Mouse (Mus musculus) limb, embryonic 12.5 days (tissue): Measurements from ENCODE around the gene Plppr1. TPM values are rescaled to one million over a fixed set of nuclear protein-coding genes. Genes with fewer than 3 reads are reported as not detected.

ENCODE experiments used
- ATAC-seq: fragments of 200-750 bp; cut with Nextera tagmentation; 2 replicates; pipeline ENCODE4 v1.8.0; 2017; ENCODE audit warnings: low read depth, moderate TSS enrichment; ENCODE audit not compliant: insufficient number of reproducible peaks, insufficient read depth, low FRiP score, low TSS enrichment
- H3K27ac ChIP-seq: fragments of 300-500 bp; sonication (generic); 2 replicates; pipeline ENCODE4 v1.5.1; 2016; ENCODE audit warnings: mild to moderate bottlenecking, moderate library complexity
- H3K27me3 ChIP-seq: fragments of 300-500 bp; sonication (generic); 2 replicates; pipeline ENCODE4 v1.6.1; 2016; ENCODE audit warnings: mild to moderate bottlenecking, moderate library complexity
- H3K36me3 ChIP-seq: fragments of 300-500 bp; sonication (generic); 2 replicates; pipeline ENCODE4 v1.6.1; 2016; ENCODE audit warnings: mild to moderate bottlenecking, moderate library complexity
- H3K4me1 ChIP-seq: fragments of 300-500 bp; sonication (generic); replicated peaks from 2 replicates; pipeline ENCODE4 v1.6.1; 2016
- H3K4me2 ChIP-seq: fragments of 300-500 bp; sonication (generic); 2 replicates; pipeline ENCODE4 v1.6.1; 2016; ENCODE audit warnings: mild to moderate bottlenecking, moderate library complexity
- H3K4me3 ChIP-seq: fragments of 300-500 bp; sonication (generic); replicated peaks from 2 replicates; pipeline ENCODE4 v1.5.1; 2016; ENCODE audit warnings: mild to moderate bottlenecking
- H3K9ac ChIP-seq: fragments of 300-500 bp; sonication (generic); replicated peaks from 2 replicates; pipeline ENCODE4 v1.6.1; 2016; ENCODE audit warnings: mild to moderate bottlenecking, moderate library complexity
- H3K9me3 ChIP-seq: fragments of 300-500 bp; sonication (generic); 2 replicates; pipeline ENCODE4 v1.6.1; 2016; ENCODE audit warnings: mild to moderate bottlenecking, moderate library complexity
- WGBS: fragments of 180-500 bp; shearing (Covaris S2); methylation state at CpG from one replicate; pipeline ENCODE4 v1.1.7; 2016; 5-methylcytosine and 5-hydroxymethylcytosine counted together
- polyA plus RNA-seq: library from polyadenylated mRNA; unstranded; fragments of >200 nt; fragmentation: Nextera tagmentation; extraction: Ambion mirVana; gene quantifications from 2 replicates; pipeline ENCODE4 v1.2.1, GENCODE M21; 2016

The Plppr1 gene
- polyA plus RNA-seq, 1 experiment from 2014 or later: 2.1 TPM

GRCm38 (mm10) chr4:49072886-49073285 lies 13.8 kb downstream of the Plppr1 start:
- Histone ChIP-seq H3K4me1 (no peaks in the 10 kb centered on the region), H3K9me3 (no peaks in the 10 kb centered on the region), H3K4me2 (no peak overlapping the region), H3K9ac (no peak overlapping the region), H3K36me3 (no peaks in the 10 kb centered on the region), H3K27me3 (no peaks in the 10 kb centered on the region), H3K27ac (no peak overlapping the region), H3K4me3 (no peak overlapping the region)
- ATAC-seq: no peak
- 87% methylated on average over 4 of the region's 4 CpGs for WGBS

GRCm38 (mm10) chr4:49075881-49076280 lies 16.8 kb downstream of the Plppr1 start:
- no peaks in the 10 kb centered on the region for H3K9me3 ChIP-seq
- WGBS: 91% methylated on average over 2 of the region's 2 CpGs
- H3K27me3 ChIP-seq: no peaks in the 10 kb centered on the region
- no peak overlapping the region for H3K9ac ChIP-seq
- no peak overlapping the region for H3K4me2 ChIP-seq
- H3K4me3 ChIP-seq: no peak overlapping the region
- no peak overlapping the region for H3K27ac ChIP-seq
- no peaks in the 10 kb centered on the region for H3K4me1 ChIP-seq
- ATAC-seq: no peak
- no peaks in the 10 kb centered on the region for H3K36me3 ChIP-seq

- H3K27ac ChIP-seq: no peak overlapping the region
- H3K4me1 ChIP-seq: no peaks in the 10 kb centered on the region
- ATAC-seq: no peak
- 59% methylated on average over 1 of the region's 1 CpGs for WGBS
- H3K9me3 ChIP-seq: no peaks in the 10 kb centered on the region
- no peak overlapping the region for H3K4me2 ChIP-seq
- no peaks in the 10 kb centered on the region for H3K36me3 ChIP-seq
- no peak overlapping the region for H3K9ac ChIP-seq
- H3K4me3 ChIP-seq: no peak overlapping the region
- H3K27me3 ChIP-seq: no peaks in the 10 kb centered on the region
Measured at GRCm38 (mm10) chr4:49079399-49079798, 20.3 kb downstream of the Plppr1 start.

GRCm38 (mm10) chr4:49088205-49088604 lies 29.1 kb downstream of the Plppr1 start:
- no peak for ATAC-seq

GRCm38 (mm10) chr4:49090461-49090860 lies 31.4 kb downstream of the Plppr1 start:
- 94% methylated on average over 1 of the region's 1 CpGs for WGBS
- Histone ChIP-seq H3K36me3 (no peaks in the 10 kb centered on the region), H3K9me3 (no peaks in the 10 kb centered on the region), H3K27ac (no peak overlapping the region), H3K4me3 (no peak overlapping the region), H3K4me1 (no peaks in the 10 kb centered on the region), H3K27me3 (no peaks in the 10 kb centered on the region), H3K4me2 (no peak overlapping the region), H3K9ac (no peak overlapping the region)
- no peak for ATAC-seq

More at GRCm38 (mm10) chr4:49088205-49088604, 29.1 kb downstream of the Plppr1 start:
- WGBS: 65% methylated on average over 3 of the region's 3 CpGs
- Histone ChIP-seq H3K9me3 (no peaks in the 10 kb centered on the region), H3K4me1 (no peaks in the 10 kb centered on the region), H3K27ac (no peak overlapping the region), H3K36me3 (no peaks in the 10 kb centered on the region), H3K4me2 (no peak overlapping the region), H3K9ac (no peak overlapping the region), H3K27me3 (no peaks in the 10 kb centered on the region), H3K4me3 (no peak overlapping the region)

GRCm38 (mm10) chr4:49099448-49099847 lies 40.4 kb downstream of the Plppr1 start:
- Histone ChIP-seq H3K9me3 (no peaks in the 10 kb centered on the region), H3K27ac (no peak overlapping the region), H3K4me1 (no peaks in the 10 kb centered on the region), H3K4me2 (no peak overlapping the region), H3K27me3 (no peaks in the 10 kb centered on the region), H3K4me3 (no peak overlapping the region), H3K36me3 (no peaks in the 10 kb centered on the region), H3K9ac (no peak overlapping the region)
- WGBS: 82% methylated on average over 2 of the region's 2 CpGs
- no peak for ATAC-seq

GRCm38 (mm10) chr4:49101934-49102768 lies 43.1 kb downstream of the Plppr1 start:
- Histone ChIP-seq H3K27me3 (no peaks in the 10 kb centered on the region), H3K4me3 (no peak overlapping the region), H3K4me1 (no peaks in the 10 kb centered on the region), H3K9ac (no peak overlapping the region), H3K4me2 (no peak overlapping the region), H3K27ac (no peak overlapping the region), H3K36me3 (no peaks in the 10 kb centered on the region), H3K9me3 (no peaks in the 10 kb centered on the region)
- WGBS: 58% methylated on average over 7 of the region's 7 CpGs
- ATAC-seq: no peak

- Histone ChIP-seq H3K36me3 (no peaks in the 10 kb centered on the region), H3K4me1 (no peaks in the 10 kb centered on the region), H3K27me3 (no peaks in the 10 kb centered on the region), H3K9me3 (no peaks in the 10 kb centered on the region), H3K27ac (no peak overlapping the region), H3K9ac (no peak overlapping the region), H3K4me2 (no peak overlapping the region), H3K4me3 (no peak overlapping the region)
- WGBS: 74% methylated on average over 4 of the region's 4 CpGs
- ATAC-seq: no peak
Measured at GRCm38 (mm10) chr4:49102769-49103193, 43.7 kb downstream of the Plppr1 start.

- H3K27me3 ChIP-seq: no peaks in the 10 kb centered on the region
- H3K4me1 ChIP-seq: no peaks in the 10 kb centered on the region
- no peak overlapping the region for H3K4me3 ChIP-seq
- H3K36me3 ChIP-seq: no peaks in the 10 kb centered on the region
- ATAC-seq: no peak
- no peak overlapping the region for H3K4me2 ChIP-seq
- no peak overlapping the region for H3K9ac ChIP-seq
- no peak overlapping the region for H3K27ac ChIP-seq
- no peaks in the 10 kb centered on the region for H3K9me3 ChIP-seq
- 70% methylated on average over 8 of the region's 8 CpGs for WGBS
Measured at GRCm38 (mm10) chr4:49104860-49105259, 45.8 kb downstream of the Plppr1 start.

GRCm38 (mm10) chr4:49107895-49108294 lies 48.8 kb downstream of the Plppr1 start:
- Histone ChIP-seq H3K27me3 (no peaks in the 10 kb centered on the region), H3K36me3 (no peaks in the 10 kb centered on the region), H3K4me3 (no peak overlapping the region), H3K9me3 (no peaks in the 10 kb centered on the region), H3K4me1 (no peaks in the 10 kb centered on the region), H3K9ac (no peak overlapping the region), H3K27ac (no peak overlapping the region), H3K4me2 (no peak overlapping the region)
- no peak for ATAC-seq
- WGBS: 91% methylated on average over 4 of the region's 4 CpGs

GRCm38 (mm10) chr4:49108371-49108770 lies 49.3 kb downstream of the Plppr1 start:
- Histone ChIP-seq H3K4me3 (no peak overlapping the region), H3K9me3 (no peaks in the 10 kb centered on the region), H3K36me3 (no peaks in the 10 kb centered on the region), H3K27me3 (no peaks in the 10 kb centered on the region), H3K4me1 (no peaks in the 10 kb centered on the region), H3K27ac (no peak overlapping the region), H3K4me2 (no peak overlapping the region), H3K9ac (no peak overlapping the region)
- no peak for ATAC-seq
- WGBS: 83% methylated on average over 8 of the region's 8 CpGs

GRCm38 (mm10) chr4:49109989-49110388 lies 50.9 kb downstream of the Plppr1 start:
- no peak overlapping the region for H3K9ac ChIP-seq
- no peaks in the 10 kb centered on the region for H3K9me3 ChIP-seq
- WGBS: 56% methylated on average over 5 of the region's 5 CpGs
- ATAC-seq: no peak
- H3K4me1 ChIP-seq: no peaks in the 10 kb centered on the region
- H3K4me2 ChIP-seq: no peak overlapping the region
- H3K4me3 ChIP-seq: no peak overlapping the region
- no peaks in the 10 kb centered on the region for H3K36me3 ChIP-seq
- H3K27me3 ChIP-seq: no peaks in the 10 kb centered on the region
- no peak overlapping the region for H3K27ac ChIP-seq
